In the genomic region with DNA sequence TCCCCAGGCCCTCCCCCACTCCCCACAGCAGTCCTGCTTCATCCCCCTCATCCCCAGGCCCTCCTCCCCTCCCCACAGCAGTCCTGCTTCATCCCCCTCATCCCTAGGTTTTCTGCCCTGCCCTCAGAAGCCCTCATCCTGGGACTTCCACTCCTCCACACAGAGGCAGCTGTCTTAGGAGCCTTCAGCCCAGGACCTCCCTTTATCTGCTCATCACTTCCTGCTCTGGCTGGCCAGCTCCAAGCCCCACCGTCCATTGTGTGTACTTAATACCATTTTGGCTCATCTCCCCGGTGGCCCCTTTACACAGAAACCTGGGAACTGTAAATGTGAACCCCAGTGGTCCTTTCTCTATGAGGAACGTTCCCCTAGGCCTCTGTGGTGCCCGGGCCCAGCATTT, we compare ENCODE assay signal across 30 mouse cellular contexts. TPM values are rescaled to one million over a fixed set of nuclear protein-coding genes. Genes with fewer than 3 reads are reported as not detected.
DNase-seq lines count a peak whose midpoint lies in the region; ATAC-seq and TF ChIP-seq lines count a peak whose summit lies in the region.
"Had no signal": no experiment of that assay in that cellular context is flagged by ENCODE, and none has a peak within 500 bp of the region (broad histone marks: within the 10 kb centered on the region; RNA-seq: fewer than 3 reads in every experiment).

No protein-coding gene starts in this region.

- no peaks in the 10 kb centered on the region for H3K36me3 ChIP-seq in heart, embryonic 12.5 days
- no peaks in the 10 kb centered on the region for H3K36me3 ChIP-seq in heart, adult 2 months (ENCODE audit: control insufficient read depth, insufficient read depth, low read length)
- no peaks in the 10 kb centered on the region for H3K36me3 ChIP-seq in kidney, adult 2 months (ENCODE audit: control insufficient read depth, insufficient read depth, low read length)
- no peaks in the 10 kb centered on the region for H3K36me3 ChIP-seq in midbrain, embryonic 10.5 days
- H3K36me3 ChIP-seq in midbrain, postnatal 0 days (ENCODE audit: insufficient read depth, low read length): no peaks in the 10 kb centered on the region
- H3K36me3 ChIP-seq: embryonic facial prominence, embryonic 12.5 days; forebrain, embryonic 12.5 days; hindbrain, embryonic 12.5 days; liver, embryonic 13.5 days; lung, embryonic 15.5 days; midbrain, embryonic 15.5 days; neural tube, embryonic 13.5 days had no signal

- peaks cover 48% of the 10 kb centered on the region for H3K4me1 ChIP-seq in heart, embryonic 12.5 days (replicated peaks)
- H3K4me1 ChIP-seq in heart, adult 2 months (ENCODE audit: control insufficient read depth, insufficient read depth, low read length): peaks cover 10% of the 10 kb centered on the region
- H3K4me1 ChIP-seq in kidney, adult 2 months (ENCODE audit: control insufficient read depth, insufficient read depth, low read length): peaks cover 52% of the 10 kb centered on the region
- H3K4me1 ChIP-seq in midbrain, embryonic 10.5 days: peaks cover 36% of the 10 kb centered on the region
- no peaks in the 10 kb centered on the region for H3K4me1 ChIP-seq in midbrain, postnatal 0 days (ENCODE audit: insufficient read depth, low read length)
- H3K4me1 ChIP-seq: midbrain, embryonic 15.5 days had no signal

- H3K4me3 ChIP-seq in heart, embryonic 12.5 days: no peak overlapping the region
- H3K4me3 ChIP-seq in heart, adult 2 months: no peak overlapping the region
- H3K4me3 ChIP-seq in kidney, adult 2 months (ENCODE audit: insufficient read depth, low read depth, low read length): no peak overlapping the region
- H3K4me3 ChIP-seq in midbrain, embryonic 10.5 days: no peak overlapping the region
- no peak overlapping the region for H3K4me3 ChIP-seq in midbrain, postnatal 0 days (ENCODE audit: low read depth, low read length)
- H3K4me3 ChIP-seq: embryonic facial prominence, embryonic 12.5 days; forebrain, embryonic 12.5 days; hindbrain, embryonic 12.5 days; layer of hippocampus, adult 2 months; liver, embryonic 13.5 days; lung, embryonic 15.5 days; midbrain, embryonic 15.5 days; myocyte; neural tube, embryonic 13.5 days had no signal

- TF ChIP-seq EP300 in heart, adult 2 months (IDR thresholded peaks at IDR 0.05; ENCODE audit: insufficient read depth, low read depth, low read length): no peak

- no peak for TF ChIP-seq POLR2A in heart, adult 2 months (IDR thresholded peaks at IDR 0.05; ENCODE audit: insufficient read depth, low read depth, low read length)
- no peak for TF ChIP-seq POLR2A in kidney, adult 2 months (IDR thresholded peaks at IDR 0.05; ENCODE audit: low read depth, low read length)

- DNase-seq in cerebellum, adult 9-10 months: peak; percentile 36
- DNase-seq in cerebellum, adult 8-10 months: no peak
- no peak for DNase-seq in heart, adult 2 months
- peak; percentile 51 for DNase-seq in kidney, adult 2 months
- no peak for DNase-seq in kidney, adult 8-10 months
- no peak for DNase-seq in midbrain, embryonic 10.5 days (ENCODE audit: low spot score)
- DNase-seq in midbrain, postnatal 0 days (ENCODE audit: low spot score): no peak
- DNase-seq: adrenal gland, postnatal 25 days; cerebellum, postnatal 14 days; gastrocnemius, postnatal 10 days; liver, embryonic 13.5 days; lung, postnatal 4 days; retina, postnatal 1 day; right cerebral cortex, postnatal 25 days; spleen, adult 18-20 months; thymus, postnatal 14 days had no signal

- 38% methylated on average over 4 of the region's 4 CpGs for WGBS in heart, embryonic 12.5 days
- 38% methylated on average over 4 of the region's 4 CpGs for WGBS in heart, adult 2 months
- WGBS in kidney, adult 2 months: 45% methylated on average over 4 of the region's 4 CpGs
- 33% methylated on average over 4 of the region's 4 CpGs for WGBS in midbrain, embryonic 10.5 days
- WGBS in midbrain, postnatal 0 days: 23% methylated on average over 4 of the region's 4 CpGs

- H3K9ac ChIP-seq in heart, embryonic 12.5 days: no peak overlapping the region
- H3K9ac ChIP-seq in heart, adult 2 months (ENCODE audit: low read depth, low read length): no peak overlapping the region
- no peak overlapping the region for H3K9ac ChIP-seq in midbrain, postnatal 0 days (replicated peaks; ENCODE audit: low read length, poor library complexity, severe bottlenecking)
- H3K9ac ChIP-seq: embryonic facial prominence, embryonic 12.5 days; forebrain, embryonic 12.5 days; hindbrain, embryonic 12.5 days; liver, embryonic 13.5 days; lung, embryonic 15.5 days; midbrain, embryonic 15.5 days; neural tube, embryonic 13.5 days had no signal

- no peaks in the 10 kb centered on the region for H3K9me3 ChIP-seq in heart, embryonic 12.5 days (replicated peaks)
- H3K9me3 ChIP-seq in midbrain, embryonic 10.5 days (replicated peaks): no peaks in the 10 kb centered on the region
- H3K9me3 ChIP-seq in midbrain, postnatal 0 days (ENCODE audit: low read length): no peaks in the 10 kb centered on the region
- H3K9me3 ChIP-seq: embryonic facial prominence, embryonic 12.5 days; forebrain, embryonic 12.5 days; hindbrain, embryonic 12.5 days; liver, embryonic 13.5 days; lung, embryonic 15.5 days; midbrain, embryonic 15.5 days; neural tube, embryonic 13.5 days had no signal

- intact Hi-C loops in heart, adult 2 months (cut with DNase I): no loop called here

- no peaks in the 10 kb centered on the region for H3K27me3 ChIP-seq in heart, embryonic 12.5 days (replicated peaks)
- H3K27me3 ChIP-seq in heart, adult 2 months (ENCODE audit: control insufficient read depth, insufficient read depth, low read length): no peaks in the 10 kb centered on the region
- H3K27me3 ChIP-seq in kidney, adult 2 months (replicated peaks; ENCODE audit: control insufficient read depth, insufficient read depth, low read length): no peaks in the 10 kb centered on the region
- H3K27me3 ChIP-seq in midbrain, embryonic 10.5 days (ENCODE audit: low read depth, poor library complexity, severe bottlenecking): peaks cover 21% of the 10 kb centered on the region
- H3K27me3 ChIP-seq in midbrain, postnatal 0 days (ENCODE audit: insufficient read depth, low read length): no peaks in the 10 kb centered on the region
- H3K27me3 ChIP-seq: liver, embryonic 13.5 days; lung, embryonic 15.5 days had no signal

- H3K79me2 ChIP-seq in heart, adult 2 months (replicated peaks; ENCODE audit: control insufficient read depth, insufficient read depth, low read length): no peaks in the 10 kb centered on the region

- ATAC-seq in heart, embryonic 12.5 days (ENCODE audit: insufficient number of reproducible peaks, low FRiP score): no peak
- ATAC-seq in midbrain, postnatal 0 days (ENCODE audit: low FRiP score): no peak
- ATAC-seq: intestine, postnatal 0 days; midbrain, embryonic 15.5 days had no signal

- TF ChIP-seq CTCF in heart, adult 2 months (IDR thresholded peaks at IDR 0.05): no peak
- no peak for TF ChIP-seq CTCF in kidney, adult 2 months (conservative IDR thresholded peaks at IDR 0.05; ENCODE audit: insufficient read depth, insufficient read length, low read depth, low read length)
- TF ChIP-seq CTCF in midbrain, postnatal 0 days (IDR thresholded peaks at IDR 0.05): no peak

- peak overlapping the region; percentile 16; the same call in 1 of the 2 replicates for H3K27ac ChIP-seq in heart, embryonic 12.5 days (ENCODE audit: poor library complexity, severe bottlenecking)
- H3K27ac ChIP-seq in heart, adult 2 months: no peak overlapping the region
- no peak overlapping the region for H3K27ac ChIP-seq in kidney, adult 2 months (ENCODE audit: insufficient read depth, low read depth, low read length)
- peak overlapping the region; percentile 28; the same call in 1 of the 2 replicates for H3K27ac ChIP-seq in midbrain, embryonic 10.5 days (replicated peaks)
- no peak overlapping the region for H3K27ac ChIP-seq in midbrain, postnatal 0 days (ENCODE audit: low read depth, low read length)
- H3K27ac ChIP-seq: embryonic facial prominence, embryonic 12.5 days; forebrain, embryonic 12.5 days; hindbrain, embryonic 12.5 days; layer of hippocampus, adult 2 months; lung, embryonic 15.5 days; midbrain, embryonic 15.5 days; neural tube, embryonic 13.5 days had no signal

- no peak overlapping the region for H3K4me2 ChIP-seq in heart, embryonic 12.5 days
- H3K4me2 ChIP-seq in midbrain, postnatal 0 days (ENCODE audit: low read depth, low read length, poor library complexity, severe bottlenecking): no peak overlapping the region
- H3K4me2 ChIP-seq: embryonic facial prominence, embryonic 12.5 days; forebrain, embryonic 12.5 days; hindbrain, embryonic 12.5 days; liver, embryonic 13.5 days; lung, embryonic 15.5 days; midbrain, embryonic 15.5 days; neural tube, embryonic 13.5 days had no signal

RNA-seq across cellular contexts. Expression of a gene that starts 3.1 kb away (rescaled TPM):
- 1.9 and 2.0 TPM in 2 replicates for polyA plus RNA-seq in heart, embryonic 12.5 days (2016; fragmentation: Nextera tagmentation; extraction: Ambion mirVana)
- total RNA-seq in heart, adult 2 months (2021): 1 to 10 TPM; 1.7 to 2.6 TPM
- 2.8 and 5.1 TPM in 2 replicates for polyA plus RNA-seq in heart, adult 2 months (2012; rRNA removed)
- polyA plus RNA-seq in kidney, adult 2 months (2012; rRNA removed): 626 and 739 TPM in 2 replicates
- 1.00 and 1.5 TPM in 2 replicates for polyA plus RNA-seq in midbrain, embryonic 10.5 days (2016; fragmentation: Nextera tagmentation; extraction: Ambion mirVana)
- total RNA-seq in midbrain, postnatal 0 days (2014; rRNA removed): 0.49 and 2.6 TPM in 2 replicates
- polyA plus RNA-seq in midbrain, postnatal 0 days (2015; fragmentation: Nextera tagmentation; extraction: Ambion mirVana): 0.62 TPM in 1 of 2 replicates, not detected in the other
- polyA plus RNA-seq: myocyte had no signal

RNA-seq across cellular contexts. Expression of a gene that starts 14.8 kb away (rescaled TPM):
- 5.3 and 5.7 TPM in 2 replicates for polyA plus RNA-seq in heart, embryonic 12.5 days (2016; fragmentation: Nextera tagmentation; extraction: Ambion mirVana)
- total RNA-seq in heart, adult 2 months (2021): 10 to 100 TPM; 31.8 to 32.5 TPM
- polyA plus RNA-seq in heart, adult 2 months (2012; rRNA removed): 39.7 and 41.9 TPM in 2 replicates
- 25.1 and 27.9 TPM in 2 replicates for polyA plus RNA-seq in kidney, adult 2 months (2012; rRNA removed)
- polyA plus RNA-seq in midbrain, embryonic 10.5 days (2016; fragmentation: Nextera tagmentation; extraction: Ambion mirVana): 0.55 and 0.80 TPM in 2 replicates
- 45.0 and 57.5 TPM in 2 replicates for total RNA-seq in midbrain, postnatal 0 days (2014; rRNA removed)
- 32.3 and 35.8 TPM in 2 replicates for polyA plus RNA-seq in midbrain, postnatal 0 days (2015; fragmentation: Nextera tagmentation; extraction: Ambion mirVana)
- total RNA-seq: granulocyte monocyte progenitor cell, adult 5-6 weeks; megakaryocyte-erythroid progenitor cell, adult 5-6 weeks had no signal

RNA-seq across cellular contexts. Expression of a gene that starts 35.5 kb away (rescaled TPM):
- polyA plus RNA-seq in heart, embryonic 12.5 days (2016; fragmentation: Nextera tagmentation; extraction: Ambion mirVana): 0.15 and 0.23 TPM in 2 replicates
- total RNA-seq in heart, adult 2 months (2021): 1 to 10 TPM; 1.6 to 2.5 TPM
- 4.9 and 5.5 TPM in 2 replicates for polyA plus RNA-seq in heart, adult 2 months (2012; rRNA removed)
- 4.8 and 5.1 TPM in 2 replicates for polyA plus RNA-seq in kidney, adult 2 months (2012; rRNA removed)
- 3.0 and 3.4 TPM in 2 replicates for polyA plus RNA-seq in midbrain, embryonic 10.5 days (2016; fragmentation: Nextera tagmentation; extraction: Ambion mirVana)
- total RNA-seq in midbrain, postnatal 0 days (2014; rRNA removed): 3.7 TPM in 1 of 2 replicates, not detected in the other
- 0.47 TPM in 1 of 2 replicates, not detected in the other for polyA plus RNA-seq in midbrain, postnatal 0 days (2015; fragmentation: Nextera tagmentation; extraction: Ambion mirVana)
- total RNA-seq: granulocyte monocyte progenitor cell, adult 5-6 weeks; layer of hippocampus, postnatal 25 days; left cerebral cortex, postnatal 10 days; megakaryocyte-erythroid progenitor cell, adult 5-6 weeks had no signal
- polyA plus RNA-seq: midbrain, embryonic 15.5 days had no signal

RNA-seq across cellular contexts. Expression of a gene that starts 43.7 kb away (rescaled TPM):
- 63.4 and 64.6 TPM in 2 replicates for polyA plus RNA-seq in heart, embryonic 12.5 days (2016; fragmentation: Nextera tagmentation; extraction: Ambion mirVana)
- 10 to 100 TPM; 27.9 to 33.7 TPM for total RNA-seq in heart, adult 2 months (2021)
- 49.2 and 64.3 TPM in 2 replicates for polyA plus RNA-seq in heart, adult 2 months (2012; rRNA removed)
- polyA plus RNA-seq in kidney, adult 2 months (2012; rRNA removed): 53.8 and 57.1 TPM in 2 replicates
- polyA plus RNA-seq in midbrain, embryonic 10.5 days (2016; fragmentation: Nextera tagmentation; extraction: Ambion mirVana): 90.0 and 120 TPM in 2 replicates
- total RNA-seq in midbrain, postnatal 0 days (2014; rRNA removed): 253 and 270 TPM in 2 replicates
- polyA plus RNA-seq in midbrain, postnatal 0 days (2015; fragmentation: Nextera tagmentation; extraction: Ambion mirVana): 160 and 177 TPM in 2 replicates

RNA-seq across cellular contexts. Expression of a gene that starts 52.9 kb away (rescaled TPM):
- polyA plus RNA-seq in heart, embryonic 12.5 days (2016; fragmentation: Nextera tagmentation; extraction: Ambion mirVana): 0.14 TPM in 1 of 2 replicates, not detected in the other
- total RNA-seq in heart, adult 2 months (2021): 1 to 10 TPM; 3.8 to 3.9 TPM
- polyA plus RNA-seq in heart, adult 2 months (2012; rRNA removed): 5.4 and 6.5 TPM in 2 replicates
- polyA plus RNA-seq in kidney, adult 2 months (2012; rRNA removed): 0.99 and 2.2 TPM in 2 replicates
- 1.1 and 1.2 TPM in 2 replicates for polyA plus RNA-seq in midbrain, embryonic 10.5 days (2016; fragmentation: Nextera tagmentation; extraction: Ambion mirVana)
- total RNA-seq in midbrain, postnatal 0 days (2014; rRNA removed): 1.2 and 1.3 TPM in 2 replicates
- polyA plus RNA-seq in midbrain, postnatal 0 days (2015; fragmentation: Nextera tagmentation; extraction: Ambion mirVana): 0.56 and 0.81 TPM in 2 replicates
- total RNA-seq: granulocyte monocyte progenitor cell, adult 5-6 weeks; megakaryocyte-erythroid progenitor cell, adult 5-6 weeks had no signal
- polyA plus RNA-seq: myocyte had no signal

Comparison
In these comparisons a context has a peak if more than half of its experiments do, and no peak if none do; other contexts are left out.
1. DNase-seq: peak in cerebellum, adult 9-10 months (single experiment) and kidney, adult 2 months (single experiment); none in cerebellum, adult 8-10 months (single experiment), heart, adult 2 months (0 of 2), kidney, adult 8-10 months (0 of 2), midbrain, embryonic 10.5 days (single experiment) and midbrain, postnatal 0 days (single experiment).
2. H3K27ac ChIP-seq: peak in heart, embryonic 12.5 days (single experiment) and midbrain, embryonic 10.5 days (single experiment); none in heart, adult 2 months (single experiment), kidney, adult 2 months (single experiment) and midbrain, postnatal 0 days (single experiment).
3. RNA of a gene that starts 3.1 kb away (polyA plus RNA-seq): 626 to 739 TPM in kidney, adult 2 months; 2.8 to 5.1 TPM in heart, adult 2 months, 1.9 to 2.0 TPM in heart, embryonic 12.5 days, 1.00 to 1.5 TPM in midbrain, embryonic 10.5 days and 0.62 TPM in midbrain, postnatal 0 days; every median in the first group is over 100 times any median in the second.